Mouse (Mus musculus) ovary, postnatal 36 days (tissue): ENCODE results near the gene Smg9.

Experiments
- DNase-seq: peaks from one replicate; pipeline ENCODE4 v3.0.0; 2022; ENCODE audit warnings: low spot score, mixed read lengths

Gene Smg9

GRCm38 (mm10) chr7:24408186-24408585 is 8.8 kb downstream of the Smg9 start:
- no peak for DNase-seq

GRCm38 (mm10) chr7:24410123-24410522 is 10.7 kb downstream of the Smg9 start:
- no peak for DNase-seq

GRCm38 (mm10) chr7:24410831-24411230 is 11.4 kb downstream of the Smg9 start:
- no peak for DNase-seq

- DNase-seq, result no peak
Measured at GRCm38 (mm10) chr7:24413630-24414029, 14.2 kb downstream of the Smg9 start.

- DNase-seq, result no peak
Measured at GRCm38 (mm10) chr7:24415261-24415660, 15.8 kb downstream of the Smg9 start.

GRCm38 (mm10) chr7:24419579-24419978 is 20.2 kb downstream of the Smg9 start:
- no peak for DNase-seq

- no peak for DNase-seq
Measured at GRCm38 (mm10) chr7:24421648-24422047, 22.2 kb downstream of the Smg9 start.

- no peak for DNase-seq
Measured at GRCm38 (mm10) chr7:24422251-24422650, 22.8 kb downstream of the Smg9 start.

- DNase-seq, result no peak
Measured at GRCm38 (mm10) chr7:24423107-24423763, 23.8 kb downstream of the Smg9 start.

- DNase-seq, result peak; percentile 19
Measured at GRCm38 (mm10) chr7:24423956-24424732, 24.7 kb downstream of the Smg9 start.

- no peak for DNase-seq
Measured at GRCm38 (mm10) chr7:24425919-24426318, 26.5 kb downstream of the Smg9 start.

- no peak for DNase-seq
Measured at GRCm38 (mm10) chr7:24427168-24427567, 27.7 kb downstream of the Smg9 start.

GRCm38 (mm10) chr7:24428725-24429124 is 29.3 kb downstream of the Smg9 start:
- DNase-seq, result no peak

GRCm38 (mm10) chr7:24429413-24430112 is 30.1 kb downstream of the Smg9 start:
- no peak for DNase-seq

- no peak for DNase-seq
Measured at GRCm38 (mm10) chr7:24430551-24431345, 31.3 kb downstream of the Smg9 start.

GRCm38 (mm10) chr7:24431713-24432112 is 32.3 kb downstream of the Smg9 start:
- DNase-seq, result no peak

- no peak for DNase-seq
Measured at GRCm38 (mm10) chr7:24435305-24435704, 35.9 kb downstream of the Smg9 start.

GRCm38 (mm10) chr7:24437981-24438380 is 38.6 kb downstream of the Smg9 start:
- no peak for DNase-seq

- no peak for DNase-seq
Measured at GRCm38 (mm10) chr7:24439191-24439590, 39.8 kb downstream of the Smg9 start.

GRCm38 (mm10) chr7:24439891-24440290 is 40.5 kb downstream of the Smg9 start:
- DNase-seq, result no peak

- peak; percentile 59 for DNase-seq
Measured at GRCm38 (mm10) chr7:24441785-24442184, 42.4 kb downstream of the Smg9 start.

- no peak for DNase-seq
Measured at GRCm38 (mm10) chr7:24442313-24442712, 42.9 kb downstream of the Smg9 start.
